Mouse (Mus musculus) kidney, embryonic 15.5 days (tissue): Measurements from ENCODE around the gene Ptf1a. TPM values are rescaled to one million over a fixed set of nuclear protein-coding genes. Genes with fewer than 3 reads are reported as not detected.
A peak's percentile ranks its signal among the peaks of the same experiment; 100 is the strongest.

Experiments used
- ATAC-seq: fragments of 200-750 bp; cut with Nextera tagmentation; replicated peaks from 2 replicates; pipeline ENCODE4 v1.8.0; 2017; ENCODE audit warnings: moderate TSS enrichment; ENCODE audit not compliant: low FRiP score
- H3K27ac ChIP-seq: fragments of 300-500 bp; sonication (generic); 2 replicates; pipeline ENCODE4 v1.5.1; 2015; ENCODE audit warnings: mild to moderate bottlenecking, inconsistent platforms
- H3K27me3 ChIP-seq: fragments of 300-500 bp; sonication (generic); 2 replicates; pipeline ENCODE4 v1.6.1; 2015; ENCODE audit warnings: inconsistent platforms
- H3K36me3 ChIP-seq: fragments of 300-500 bp; sonication (generic); 2 replicates; pipeline ENCODE4 v1.6.1; 2015; ENCODE audit warnings: inconsistent platforms
- H3K4me1 ChIP-seq: fragments of 300-500 bp; sonication (generic); 2 replicates; pipeline ENCODE4 v1.6.1; 2015; ENCODE audit warnings: inconsistent platforms
- H3K4me2 ChIP-seq: fragments of 300-500 bp; sonication (generic); 2 replicates; pipeline ENCODE4 v1.6.1; 2015; ENCODE audit warnings: moderate library complexity, mild to moderate bottlenecking, inconsistent platforms
- H3K4me3 ChIP-seq: fragments of 300-500 bp; sonication (generic); replicated peaks from 2 replicates; pipeline ENCODE4 v1.5.1; 2015; ENCODE audit warnings: mild to moderate bottlenecking, inconsistent platforms
- H3K9ac ChIP-seq: fragments of 300-500 bp; sonication (generic); 2 replicates; pipeline ENCODE4 v1.6.1; 2015; ENCODE audit warnings: mild to moderate bottlenecking, inconsistent platforms
- H3K9me3 ChIP-seq: fragments of 300-500 bp; sonication (generic); replicated peaks from 2 replicates; pipeline ENCODE4 v1.6.1; 2016; ENCODE audit warnings: inconsistent platforms
- WGBS: fragments of 180-500 bp; shearing (Covaris S2); methylation state at CpG from one replicate; pipeline ENCODE4 v1.1.7; 2015; ENCODE audit warnings: mixed read lengths; 5-methylcytosine and 5-hydroxymethylcytosine counted together
- polyA plus RNA-seq: library from polyadenylated mRNA; unstranded; fragments of >200 nt; fragmentation: Nextera tagmentation; extraction: Ambion mirVana; gene quantifications from 2 replicates; pipeline ENCODE4 v1.2.1, GENCODE M21; 2015

Gene Ptf1a
- polyA plus RNA-seq, 1 experiment from 2014 or later: 0.13 TPM

DNA sequence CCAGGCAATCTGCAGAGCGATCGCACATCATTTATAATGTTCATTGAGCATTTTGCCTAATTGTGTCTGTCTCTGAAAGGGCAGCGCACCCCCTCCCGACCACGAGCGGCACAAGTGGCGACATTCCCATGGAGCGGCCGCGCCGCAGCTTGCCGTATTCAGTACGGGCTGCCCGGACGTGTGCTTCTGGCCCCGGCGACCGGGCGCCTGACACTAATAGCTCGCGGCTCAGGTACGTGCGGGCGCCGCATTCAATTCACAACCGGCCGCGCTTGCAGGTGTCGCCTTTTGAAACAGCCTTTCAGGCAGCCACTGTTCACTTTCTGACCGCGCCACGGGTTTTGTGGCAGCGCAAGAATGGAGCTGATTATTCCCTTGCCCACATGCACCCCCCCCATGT is 14.7 kb upstream of the Ptf1a start:
- Histone ChIP-seq H3K4me2 (peak overlapping the region; percentile 43), H3K36me3 (no peaks in the 10 kb centered on the region), H3K4me3 (peak overlapping the region; percentile 16), H3K4me1 (peaks cover 16% of the 10 kb centered on the region), H3K27me3 (peaks cover 93% of the 10 kb centered on the region), H3K9ac (no peak overlapping the region), H3K27ac (no peak overlapping the region), H3K9me3 (no peaks in the 10 kb centered on the region)
- no peak; the same call in 1 of the 2 replicates for ATAC-seq
- under 1% methylated on average over 33 of the region's 33 CpGs for WGBS

DNA sequence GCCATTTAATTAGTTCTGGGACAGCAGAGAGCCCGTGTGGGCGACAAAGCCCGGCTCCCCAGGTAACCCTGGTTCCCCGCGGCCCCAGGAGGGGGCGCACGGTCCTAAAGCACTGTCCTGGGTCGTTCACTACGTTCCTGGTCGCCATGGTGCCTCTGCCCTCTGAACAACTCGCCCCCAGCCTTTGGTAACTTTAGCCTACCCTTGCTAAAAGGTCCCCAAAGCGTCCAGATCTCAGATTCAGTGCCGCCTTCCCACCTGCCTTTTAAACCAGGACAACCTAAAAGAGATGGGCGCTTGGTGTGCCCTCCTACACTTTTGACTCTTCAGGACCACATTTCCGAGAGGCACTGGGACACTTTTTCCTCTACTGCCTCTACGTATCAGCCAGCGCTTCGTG is 14.3 kb upstream of the Ptf1a start:
- Histone ChIP-seq H3K4me1 (peaks cover 16% of the 10 kb centered on the region), H3K27me3 (peaks cover 94% of the 10 kb centered on the region), H3K36me3 (no peaks in the 10 kb centered on the region), H3K9me3 (no peaks in the 10 kb centered on the region), H3K27ac (no peak overlapping the region), H3K4me3 (peak overlapping the region; percentile 16), H3K9ac (no peak overlapping the region), H3K4me2 (peak overlapping the region; percentile 43)
- no peak for ATAC-seq
- WGBS: under 1% methylated on average over 18 of the region's 18 CpGs

DNA sequence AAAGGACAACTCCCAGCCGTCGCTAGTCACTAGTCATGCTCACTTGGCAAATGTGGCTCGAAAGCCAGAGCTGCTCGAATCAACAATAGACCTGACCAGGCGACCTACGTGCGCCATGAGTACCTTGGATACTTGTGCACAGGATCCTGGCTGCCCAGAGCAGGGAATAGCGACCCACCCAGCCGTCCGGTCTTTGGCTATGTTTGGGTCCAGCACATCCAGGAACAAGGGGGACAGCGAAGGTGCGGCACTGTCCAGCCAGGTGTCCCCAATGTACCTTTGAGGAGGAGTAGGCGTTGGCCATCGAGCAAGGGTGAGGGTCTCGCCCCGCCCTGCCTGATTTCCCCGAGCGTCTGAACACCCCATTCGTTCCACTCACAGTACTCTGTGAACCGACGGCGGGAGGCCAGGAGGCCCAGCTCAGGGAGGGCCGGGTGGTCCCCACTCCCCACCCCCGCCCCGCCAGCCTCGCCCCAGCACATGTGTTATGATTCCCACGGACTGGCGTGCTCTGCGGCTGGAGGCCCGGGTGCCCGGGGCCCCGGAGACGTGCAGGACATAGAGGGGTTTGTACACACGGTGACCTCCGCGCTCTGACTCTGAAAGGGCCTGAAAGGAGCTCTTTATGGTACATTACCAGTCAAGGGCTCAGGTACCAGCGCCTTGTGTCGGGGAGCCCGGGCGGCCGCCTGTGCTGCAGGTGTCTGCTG is 13.7 kb upstream of the Ptf1a start:
- Histone ChIP-seq H3K36me3 (no peaks in the 10 kb centered on the region), H3K4me3 (no peak overlapping the region), H3K9me3 (no peaks in the 10 kb centered on the region), H3K27me3 (peaks cover 89% of the 10 kb centered on the region), H3K27ac (no peak overlapping the region), H3K9ac (no peak overlapping the region), H3K4me1 (peaks cover 16% of the 10 kb centered on the region), H3K4me2 (no peak overlapping the region)
- 2% methylated on average over 41 of the region's 41 CpGs for WGBS
- ATAC-seq: no peak

DNA sequence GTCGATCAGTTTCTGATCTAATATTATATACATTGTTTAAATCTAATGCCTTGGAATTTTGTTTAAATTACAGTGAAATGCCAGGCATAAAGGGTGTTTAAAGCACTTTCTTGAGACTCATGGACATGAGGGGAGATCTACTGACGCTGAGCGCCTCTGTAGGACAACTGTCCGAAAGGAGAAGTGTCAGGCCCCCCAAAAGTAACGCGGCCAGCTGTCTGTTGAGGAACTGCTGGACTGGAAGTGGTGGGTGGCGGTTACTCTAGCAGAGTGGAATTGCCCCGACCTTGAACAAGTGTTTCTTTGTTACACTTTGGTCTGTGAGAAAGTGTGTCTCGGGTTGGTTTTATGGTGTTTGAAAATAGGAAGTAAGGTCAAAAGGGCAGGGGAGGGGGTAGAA is 1.1 kb upstream of the Ptf1a start:
- Histone ChIP-seq H3K27ac (no peak overlapping the region), H3K4me3 (no peak overlapping the region), H3K4me2 (no peak overlapping the region), H3K27me3 (peaks cover 92% of the 10 kb centered on the region), H3K9ac (no peak overlapping the region), H3K36me3 (no peaks in the 10 kb centered on the region), H3K4me1 (peaks cover 24% of the 10 kb centered on the region), H3K9me3 (no peaks in the 10 kb centered on the region)
- no peak for ATAC-seq
- 2% methylated on average over 9 of the region's 9 CpGs for WGBS

DNA sequence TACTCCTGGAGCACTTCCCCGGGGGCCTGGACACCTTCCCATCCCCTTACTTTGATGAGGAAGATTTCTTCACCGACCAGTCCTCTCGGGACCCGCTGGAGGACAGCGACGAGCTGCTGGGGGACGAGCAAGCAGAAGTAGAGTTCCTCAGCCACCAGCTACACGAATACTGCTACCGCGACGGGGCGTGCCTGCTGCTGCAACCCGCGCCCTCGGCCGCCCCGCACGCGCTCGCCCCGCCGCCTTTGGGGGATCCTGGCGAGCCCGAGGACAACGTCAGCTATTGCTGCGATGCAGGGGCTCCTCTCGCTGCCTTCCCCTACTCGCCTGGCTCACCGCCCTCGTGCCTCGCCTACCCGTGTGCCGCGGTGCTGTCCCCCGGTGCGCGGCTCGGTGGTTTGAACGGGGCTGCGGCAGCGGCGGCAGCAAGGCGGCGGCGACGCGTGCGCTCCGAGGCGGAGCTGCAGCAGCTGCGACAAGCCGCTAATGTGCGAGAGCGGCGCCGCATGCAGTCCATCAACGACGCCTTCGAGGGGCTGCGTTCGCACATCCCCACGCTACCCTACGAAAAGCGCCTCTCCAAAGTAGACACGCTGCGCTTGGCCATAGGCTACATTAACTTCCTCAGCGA is 523 bp downstream of the Ptf1a start:
- Histone ChIP-seq H3K9ac (no peak overlapping the region), H3K4me2 (peak overlapping the region; percentile 55), H3K27me3 (peaks cover 96% of the 10 kb centered on the region), H3K4me3 (peak overlapping the region; percentile 34), H3K27ac (no peak overlapping the region), H3K9me3 (no peaks in the 10 kb centered on the region), H3K36me3 (no peaks in the 10 kb centered on the region), H3K4me1 (peaks cover 24% of the 10 kb centered on the region)
- WGBS: 1% methylated on average over 67 of the region's 67 CpGs
- no peak for ATAC-seq

DNA sequence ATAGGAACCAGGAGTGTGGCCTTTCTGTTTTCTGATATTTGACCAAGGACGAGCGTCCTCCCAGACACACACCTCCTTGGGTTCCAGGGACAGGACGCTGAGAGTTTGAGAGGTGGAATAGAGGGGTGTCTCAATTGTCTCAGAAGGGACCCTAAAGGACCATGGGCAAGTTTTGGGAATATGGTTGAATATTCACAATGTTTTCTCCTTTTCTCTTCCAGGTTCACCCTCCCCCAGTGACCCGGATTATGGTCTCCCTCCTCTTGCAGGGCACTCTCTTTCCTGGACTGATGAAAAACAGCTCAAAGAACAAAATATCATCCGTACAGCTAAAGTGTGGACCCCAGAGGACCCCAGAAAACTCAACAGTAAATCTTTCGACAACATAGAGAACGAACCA is 1.3 kb downstream of the Ptf1a start:
- Histone ChIP-seq H3K4me1 (peaks cover 24% of the 10 kb centered on the region), H3K27ac (no peak overlapping the region), H3K9ac (no peak overlapping the region), H3K27me3 (peaks cover 96% of the 10 kb centered on the region), H3K9me3 (no peaks in the 10 kb centered on the region), H3K4me2 (no peak overlapping the region), H3K36me3 (no peaks in the 10 kb centered on the region), H3K4me3 (no peak overlapping the region)
- no peak for ATAC-seq
- 2% methylated on average over 7 of the region's 7 CpGs for WGBS

DNA sequence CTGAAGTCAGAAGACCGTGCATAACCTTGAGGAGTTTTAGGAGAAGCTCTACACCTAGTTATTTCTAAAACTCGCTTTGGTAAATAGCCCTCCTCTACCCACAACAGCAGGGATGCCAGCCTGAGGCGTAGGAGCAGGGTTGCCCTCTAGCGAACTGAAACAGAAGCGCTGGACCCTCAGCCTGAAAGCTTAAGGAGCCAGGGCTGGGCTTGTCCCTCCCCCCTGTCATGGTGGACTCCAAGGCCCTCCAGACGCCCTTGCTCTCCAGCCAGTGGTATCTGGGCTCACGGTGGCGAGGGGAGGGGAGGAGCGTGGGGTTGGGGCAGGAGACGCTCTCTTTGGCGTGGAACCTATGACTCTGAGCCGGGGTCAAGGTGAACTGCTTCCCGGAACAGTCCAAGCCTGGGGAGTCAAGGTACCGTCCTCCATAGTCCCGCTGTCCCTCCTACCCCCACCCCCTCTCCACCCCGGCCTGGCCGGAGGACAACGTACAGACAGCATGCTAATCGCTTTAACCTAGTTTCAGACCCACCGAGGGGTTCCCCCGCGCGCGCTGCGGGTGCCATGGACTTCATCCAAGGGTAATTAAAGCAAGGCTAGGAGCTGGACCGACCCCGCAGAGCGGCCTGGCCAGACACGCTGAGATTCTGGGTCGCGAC is 2.7 kb downstream of the Ptf1a start:
- peaks cover 97% of the 10 kb centered on the region for H3K27me3 ChIP-seq
- peak overlapping the region; percentile 24 for H3K4me3 ChIP-seq
- H3K4me1 ChIP-seq: peaks cover 24% of the 10 kb centered on the region
- no peak overlapping the region for H3K27ac ChIP-seq
- WGBS: under 1% methylated on average over 31 of the region's 31 CpGs
- no peaks in the 10 kb centered on the region for H3K9me3 ChIP-seq
- ATAC-seq: peak; percentile 61; the same call in 1 of the 2 replicates
- H3K36me3 ChIP-seq: no peaks in the 10 kb centered on the region
- no peak overlapping the region for H3K9ac ChIP-seq
- H3K4me2 ChIP-seq: peak overlapping the region; percentile 51

DNA sequence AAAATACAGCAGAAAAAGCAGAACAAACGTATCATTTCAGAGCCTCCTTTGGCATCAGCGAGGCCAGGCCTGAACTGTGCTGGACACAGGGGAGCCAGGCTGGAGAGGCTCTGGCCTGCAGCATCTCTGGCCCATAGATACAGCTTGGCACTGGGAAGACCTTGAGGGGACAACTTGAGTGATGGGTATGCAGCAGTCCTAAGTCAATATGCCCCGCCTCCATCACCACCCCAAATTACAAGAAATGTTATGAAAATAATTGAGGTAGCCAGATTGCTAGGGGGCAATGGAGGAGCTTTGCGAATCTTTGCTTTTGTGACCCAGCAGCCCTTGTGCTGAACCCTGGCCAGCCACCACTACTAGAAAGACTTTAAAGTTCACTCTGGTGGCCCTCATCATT is 3.8 kb downstream of the Ptf1a start:
- H3K4me1 ChIP-seq: peaks cover 24% of the 10 kb centered on the region
- peaks cover 98% of the 10 kb centered on the region for H3K27me3 ChIP-seq
- H3K36me3 ChIP-seq: no peaks in the 10 kb centered on the region
- no peak overlapping the region for H3K27ac ChIP-seq
- WGBS: 18% methylated on average over 4 of the region's 4 CpGs
- no peak for ATAC-seq
- no peak overlapping the region for H3K9ac ChIP-seq
- H3K4me2 ChIP-seq: no peak overlapping the region
- no peak overlapping the region for H3K4me3 ChIP-seq
- H3K9me3 ChIP-seq: no peaks in the 10 kb centered on the region

DNA sequence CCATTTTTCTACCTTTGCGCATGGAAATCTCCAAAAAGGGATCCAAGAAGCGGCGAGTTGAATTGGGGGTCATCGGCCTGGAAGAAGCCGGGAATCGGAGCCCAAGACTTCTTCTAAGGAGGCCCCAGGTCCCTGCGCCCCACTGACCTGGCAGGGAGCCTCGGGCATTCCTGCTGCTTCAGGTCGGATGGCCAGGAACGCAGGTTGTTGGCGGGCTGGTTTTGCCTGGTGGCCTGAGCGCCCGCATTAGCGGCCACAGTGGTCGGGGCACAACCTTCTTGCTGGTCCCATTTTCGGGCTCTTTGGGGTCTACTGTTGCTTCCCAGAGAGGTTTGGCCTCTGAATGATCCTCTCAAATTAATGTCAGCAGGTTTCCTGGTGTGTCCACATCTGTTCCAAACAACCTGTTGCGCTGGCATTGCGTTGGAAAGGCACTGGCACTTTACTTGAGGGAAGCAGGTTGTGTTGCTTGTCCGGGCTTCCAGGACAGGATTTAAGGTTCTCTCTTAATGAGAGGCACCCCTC is 7.1 kb downstream of the Ptf1a start:
- H3K27ac ChIP-seq: no peak overlapping the region
- peaks cover 5% of the 10 kb centered on the region; the same call in 1 of the 2 replicates for H3K4me1 ChIP-seq
- no peaks in the 10 kb centered on the region for H3K36me3 ChIP-seq
- ATAC-seq: no peak
- peaks cover 100% of the 10 kb centered on the region for H3K27me3 ChIP-seq
- no peak overlapping the region for H3K9ac ChIP-seq
- H3K4me3 ChIP-seq: no peak overlapping the region
- no peak overlapping the region for H3K4me2 ChIP-seq
- no peaks in the 10 kb centered on the region for H3K9me3 ChIP-seq
- WGBS: under 1% methylated on average over 19 of the region's 19 CpGs

DNA sequence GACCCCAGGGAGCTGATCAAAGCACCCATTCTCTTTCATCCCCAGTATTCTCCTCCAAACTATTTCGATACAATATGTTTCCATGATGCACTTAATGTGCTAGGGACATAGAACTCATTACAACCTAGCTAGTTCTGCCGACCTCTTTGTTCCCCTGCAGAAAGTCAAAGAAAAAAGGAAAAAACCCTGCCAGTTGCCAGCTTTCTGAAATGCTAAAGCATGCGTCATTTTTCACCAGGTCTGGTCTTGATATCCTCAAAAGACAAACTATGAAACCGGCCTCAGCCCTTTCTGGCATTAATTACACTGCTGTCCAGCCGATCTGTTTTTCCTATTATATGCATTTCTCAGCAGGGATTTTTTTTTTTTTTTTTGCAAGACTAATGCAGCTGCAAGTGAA is 9.8 kb downstream of the Ptf1a start:
- H3K4me3 ChIP-seq: no peak overlapping the region
- H3K4me2 ChIP-seq: no peak overlapping the region
- no peak overlapping the region for H3K27ac ChIP-seq
- H3K9ac ChIP-seq: no peak overlapping the region
- no peaks in the 10 kb centered on the region for H3K4me1 ChIP-seq
- H3K27me3 ChIP-seq: peaks cover 93% of the 10 kb centered on the region
- H3K9me3 ChIP-seq: no peaks in the 10 kb centered on the region
- WGBS: 5% methylated on average over 5 of the region's 5 CpGs
- H3K36me3 ChIP-seq: no peaks in the 10 kb centered on the region
- no peak for ATAC-seq

DNA sequence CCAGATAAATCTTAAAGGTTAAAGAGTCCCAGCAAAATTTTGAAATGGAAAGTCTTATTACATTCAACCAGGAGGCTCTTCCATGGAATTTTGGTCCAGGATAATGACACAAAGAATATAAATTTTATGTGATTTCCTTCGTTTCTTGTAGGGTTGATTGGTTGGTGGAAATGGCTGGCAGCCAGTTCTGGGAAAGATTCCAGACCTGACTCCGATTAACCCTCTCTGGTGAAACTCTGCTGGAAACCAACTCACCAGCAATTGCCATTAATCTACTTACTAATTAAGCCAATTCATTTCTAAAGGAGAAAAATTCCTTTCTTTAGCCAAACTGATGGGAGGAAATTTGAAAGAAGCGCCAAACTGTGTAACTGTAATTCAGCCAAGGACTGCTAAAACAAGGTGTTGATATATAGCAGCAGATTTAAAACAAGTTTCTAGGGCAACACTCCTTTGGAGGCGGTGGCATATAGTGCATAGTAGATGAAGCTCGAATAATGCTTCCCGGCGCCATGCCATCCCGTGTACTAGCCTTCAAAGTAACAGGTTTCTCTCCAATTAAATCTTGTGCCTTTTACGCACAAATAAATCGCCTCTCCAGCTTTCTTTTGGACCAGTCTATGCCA is 10.5 kb downstream of the Ptf1a start:
- H3K9ac ChIP-seq: no peak overlapping the region

DNA sequence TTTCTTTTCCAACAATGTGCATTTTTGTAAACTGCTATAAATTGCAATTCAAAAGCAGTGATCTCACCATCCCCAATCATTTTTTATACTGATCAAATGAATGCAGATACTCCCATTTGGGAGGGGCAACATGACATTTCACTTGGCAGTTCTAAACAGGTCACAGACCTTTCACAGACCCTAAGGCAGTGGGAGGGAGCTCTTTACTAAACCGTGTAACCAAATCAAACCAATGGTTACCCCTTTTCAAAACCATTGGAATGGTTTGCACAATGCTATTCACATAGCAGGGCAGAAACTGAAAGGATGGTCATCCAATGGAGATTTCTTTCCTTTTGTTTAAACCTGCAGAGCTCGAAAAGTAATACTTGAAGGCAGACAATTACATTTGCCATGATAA is 13.3 kb downstream of the Ptf1a start:
- no peak for ATAC-seq
- Histone ChIP-seq H3K27ac (no peak overlapping the region), H3K4me1 (no peaks in the 10 kb centered on the region), H3K27me3 (peaks cover 71% of the 10 kb centered on the region), H3K9ac (no peak overlapping the region), H3K4me2 (no peak overlapping the region), H3K4me3 (no peak overlapping the region), H3K36me3 (no peaks in the 10 kb centered on the region), H3K9me3 (no peaks in the 10 kb centered on the region)
- 68% methylated on average over 2 of the region's 2 CpGs for WGBS

More for the DNA sequence above, 10.5 kb downstream of the Ptf1a start:
- no peak overlapping the region for H3K4me2 ChIP-seq
- H3K4me1 ChIP-seq: no peaks in the 10 kb centered on the region
- no peaks in the 10 kb centered on the region for H3K36me3 ChIP-seq
- no peak overlapping the region for H3K4me3 ChIP-seq
- no peak for ATAC-seq
- H3K27me3 ChIP-seq: peaks cover 91% of the 10 kb centered on the region
- 11% methylated on average over 10 of the region's 10 CpGs for WGBS
- H3K27ac ChIP-seq: no peak overlapping the region
- H3K9me3 ChIP-seq: no peaks in the 10 kb centered on the region
